Mouse (Mus musculus): Measurements from ENCODE around the gene Cdc42.
A peak's percentile ranks its signal among the peaks of the same experiment; 100 is the strongest.

The Cdc42 gene

GRCm38 (mm10) chr4:137357517-137358254, at the start of gene Cdc42:
TSS of gene Cdc42 (minus strand) at chr4:137357720.
- DNase-seq (ENCODE audit: low read depth, low spot score) = peak; percentile 97

GRCm38 (mm10) chr4:137405571-137405970, 48.1 kb upstream of the Cdc42 start:
- no peak for DNase-seq (ENCODE audit: low read depth, low spot score)

- peak; percentile 68 for DNase-seq (ENCODE audit: low read depth, low spot score)
Observed at GRCm38 (mm10) chr4:137396641-137397525, 39.4 kb upstream of the Cdc42 start.

- DNase-seq (ENCODE audit: low read depth, low spot score) = peak; percentile 50
Observed at GRCm38 (mm10) chr4:137393378-137394135, 36.0 kb upstream of the Cdc42 start.

- DNase-seq (ENCODE audit: low read depth, low spot score) = no peak
Observed at GRCm38 (mm10) chr4:137392874-137393273, 35.4 kb upstream of the Cdc42 start.

- no peak for DNase-seq (ENCODE audit: low read depth, low spot score)
Observed at GRCm38 (mm10) chr4:137391287-137391686, 33.8 kb upstream of the Cdc42 start.

GRCm38 (mm10) chr4:137390196-137390595, 32.7 kb upstream of the Cdc42 start:
- no peak for DNase-seq (ENCODE audit: low read depth, low spot score)

- peak; percentile 61 for DNase-seq (ENCODE audit: low read depth, low spot score)
Observed at GRCm38 (mm10) chr4:137388983-137389382, 31.5 kb upstream of the Cdc42 start.

GRCm38 (mm10) chr4:137388059-137388794, 30.7 kb upstream of the Cdc42 start:
- DNase-seq (ENCODE audit: low read depth, low spot score) = peak; percentile 97

- peak; percentile 47 for DNase-seq (ENCODE audit: low read depth, low spot score)
Observed at GRCm38 (mm10) chr4:137387482-137388058, 30.1 kb upstream of the Cdc42 start.

- DNase-seq (ENCODE audit: low read depth, low spot score) = no peak
Observed at GRCm38 (mm10) chr4:137380702-137381605, 23.4 kb upstream of the Cdc42 start.

GRCm38 (mm10) chr4:137379713-137380255, 22.3 kb upstream of the Cdc42 start:
- no peak for DNase-seq (ENCODE audit: low read depth, low spot score)

- no peak for DNase-seq (ENCODE audit: low read depth, low spot score)
Observed at GRCm38 (mm10) chr4:137379085-137379484, 21.6 kb upstream of the Cdc42 start.

GRCm38 (mm10) chr4:137377526-137378304, 20.2 kb upstream of the Cdc42 start:
- DNase-seq (ENCODE audit: low read depth, low spot score) = no peak

GRCm38 (mm10) chr4:137376778-137377177, 19.3 kb upstream of the Cdc42 start:
- DNase-seq (ENCODE audit: low read depth, low spot score) = no peak

GRCm38 (mm10) chr4:137375314-137376278, 18.1 kb upstream of the Cdc42 start:
- DNase-seq (ENCODE audit: low read depth, low spot score) = no peak

GRCm38 (mm10) chr4:137373711-137374110, 16.2 kb upstream of the Cdc42 start:
- no peak for DNase-seq (ENCODE audit: low read depth, low spot score)
